16 mouse cellular contexts compared by ENCODE assay signal in genomic region chr11:76606521-76606920, GRCm38 (mm10). TPM values are rescaled to one million over a fixed set of nuclear protein-coding genes. Genes with fewer than 3 reads are reported as not detected.
DNase-seq lines count a peak whose midpoint lies in the region; ATAC-seq and TF ChIP-seq lines count a peak whose summit lies in the region.
"Had no signal": no experiment of that assay in that cellular context is flagged by ENCODE, and none has a peak within 500 bp of the region (broad histone marks: within the 10 kb centered on the region; RNA-seq: fewer than 3 reads in every experiment).

No protein-coding gene starts in this region.

- TF ChIP-seq CTCF in kidney, adult 2 months (conservative IDR thresholded peaks at IDR 0.05; ENCODE audit: insufficient read depth, insufficient read length, low read depth, low read length) = no peak

- no peak for DNase-seq in kidney, adult 2 months
- peak; percentile 56 for DNase-seq in embryonic facial prominence, embryonic 14.5 days (ENCODE audit: low spot score)
- DNase-seq in limb, embryonic 11.5 days (ENCODE audit: low spot score) = no peak
- DNase-seq in right cerebral cortex, postnatal 14 days = no peak
- no peak for DNase-seq in adipocyte (ENCODE audit: low spot score)
- DNase-seq: adrenal gland, postnatal 14 days; cerebellum, postnatal 10 days; embryo, embryonic 11 days; kidney, postnatal 25 days; thymus, adult 2 months had no signal

- H3K4me1 ChIP-seq in kidney, embryonic 15.5 days = peaks cover 23% of the 10 kb centered on the region
- H3K4me1 ChIP-seq in kidney, adult 2 months (ENCODE audit: control insufficient read depth, insufficient read depth, low read length) = no peaks in the 10 kb centered on the region
- H3K4me1 ChIP-seq in embryonic facial prominence, embryonic 14.5 days (ENCODE audit: control insufficient read depth, insufficient read depth, low read length) = peaks cover 4% of the 10 kb centered on the region; the same call in 1 of the 2 replicates
- H3K4me1 ChIP-seq in limb, embryonic 11.5 days (ENCODE audit: control insufficient read depth, insufficient read depth, low read length) = 0 out of 2 replicates have a peak, but pooled peaks cover 3% of the 10 kb centered on the region
- peaks cover 7% of the 10 kb centered on the region for H3K4me1 ChIP-seq in neural tube, embryonic 15.5 days
- H3K4me1 ChIP-seq: liver, embryonic 12.5 days had no signal

- ATAC-seq in kidney, embryonic 15.5 days (replicated peaks; ENCODE audit: low FRiP score) = peak; percentile 75
- ATAC-seq in embryonic facial prominence, embryonic 14.5 days (ENCODE audit: low read depth) = peak; percentile 79; the same call in 1 of the 2 replicates
- ATAC-seq in limb, embryonic 11.5 days (ENCODE audit: insufficient number of reproducible peaks, low FRiP score, low TSS enrichment, low read depth) = no peak
- no peak for ATAC-seq in neural tube, embryonic 15.5 days (ENCODE audit: low FRiP score)
- ATAC-seq: CD4-positive, CD25-positive, alpha-beta regulatory T cell, adult 4 months; liver, embryonic 12.5 days had no signal

- no peaks in the 10 kb centered on the region for H3K27me3 ChIP-seq in kidney, embryonic 15.5 days
- H3K27me3 ChIP-seq in kidney, adult 2 months (replicated peaks; ENCODE audit: control insufficient read depth, insufficient read depth, low read length) = no peaks in the 10 kb centered on the region; the same call in 1 of the 2 replicates
- H3K27me3 ChIP-seq in embryonic facial prominence, embryonic 14.5 days (replicated peaks; ENCODE audit: control insufficient read depth, insufficient read depth, low read length) = no peaks in the 10 kb centered on the region
- H3K27me3 ChIP-seq in limb, embryonic 11.5 days (ENCODE audit: control insufficient read depth, insufficient read depth, low read length) = no peaks in the 10 kb centered on the region
- no peaks in the 10 kb centered on the region for H3K27me3 ChIP-seq in neural tube, embryonic 15.5 days (replicated peaks)
- H3K27me3 ChIP-seq: neural tube, embryonic 12.5 days had no signal

- H3K36me3 ChIP-seq in kidney, embryonic 15.5 days = peaks cover 11% of the 10 kb centered on the region
- H3K36me3 ChIP-seq in kidney, adult 2 months (ENCODE audit: control insufficient read depth, insufficient read depth, low read length) = no peaks in the 10 kb centered on the region
- H3K36me3 ChIP-seq in embryonic facial prominence, embryonic 14.5 days (ENCODE audit: control insufficient read depth, insufficient read depth, low read length) = no peaks in the 10 kb centered on the region
- no peaks in the 10 kb centered on the region for H3K36me3 ChIP-seq in limb, embryonic 11.5 days (ENCODE audit: control insufficient read depth, insufficient read depth, low read length)
- H3K36me3 ChIP-seq in neural tube, embryonic 15.5 days = no peaks in the 10 kb centered on the region
- H3K36me3 ChIP-seq: liver, embryonic 12.5 days; neural tube, embryonic 12.5 days had no signal

- H3K9me3 ChIP-seq in kidney, embryonic 15.5 days (replicated peaks) = no peaks in the 10 kb centered on the region
- H3K9me3 ChIP-seq in embryonic facial prominence, embryonic 14.5 days (ENCODE audit: control insufficient read depth, low read length) = no peaks in the 10 kb centered on the region
- H3K9me3 ChIP-seq in limb, embryonic 11.5 days (ENCODE audit: control insufficient read depth, low read length) = no peaks in the 10 kb centered on the region
- H3K9me3 ChIP-seq in neural tube, embryonic 15.5 days (replicated peaks) = no peaks in the 10 kb centered on the region
- H3K9me3 ChIP-seq: liver, embryonic 12.5 days; neural tube, embryonic 12.5 days had no signal

- WGBS in kidney, embryonic 15.5 days = 30% methylated on average over 9 of the region's 9 CpGs
- 66% methylated on average over 9 of the region's 9 CpGs for WGBS in kidney, adult 2 months
- 54% methylated on average over 9 of the region's 9 CpGs for WGBS in embryonic facial prominence, embryonic 14.5 days
- 53% methylated on average over 9 of the region's 9 CpGs for WGBS in limb, embryonic 11.5 days
- WGBS in neural tube, embryonic 15.5 days = 24% methylated on average over 9 of the region's 9 CpGs

- peak overlapping the region; percentile 71 for H3K27ac ChIP-seq in kidney, embryonic 15.5 days
- H3K27ac ChIP-seq in kidney, adult 2 months (ENCODE audit: insufficient read depth, low read depth, low read length) = no peak overlapping the region
- H3K27ac ChIP-seq in embryonic facial prominence, embryonic 14.5 days (replicated peaks; ENCODE audit: low read depth, low read length) = no peak overlapping the region
- 0 out of 2 replicates have a peak overlapping the region, but pooled peaks have one; percentile 2 for H3K27ac ChIP-seq in limb, embryonic 11.5 days (replicated peaks; ENCODE audit: low read depth, low read length)
- peak overlapping the region; percentile 51 for H3K27ac ChIP-seq in neural tube, embryonic 15.5 days (replicated peaks)
- H3K27ac ChIP-seq: liver, embryonic 12.5 days; neural tube, embryonic 12.5 days had no signal

- H3K9ac ChIP-seq in kidney, embryonic 15.5 days = no peak overlapping the region
- no peak overlapping the region for H3K9ac ChIP-seq in embryonic facial prominence, embryonic 14.5 days (ENCODE audit: low read depth, low read length)
- H3K9ac ChIP-seq in limb, embryonic 11.5 days (ENCODE audit: low read length) = no peak overlapping the region
- H3K9ac ChIP-seq in neural tube, embryonic 15.5 days (replicated peaks) = no peak overlapping the region
- H3K9ac ChIP-seq: liver, embryonic 12.5 days; neural tube, embryonic 12.5 days had no signal

- peak overlapping the region; percentile 17; the same call in 1 of the 2 replicates for H3K4me2 ChIP-seq in kidney, embryonic 15.5 days
- H3K4me2 ChIP-seq in embryonic facial prominence, embryonic 14.5 days (ENCODE audit: low read depth, low read length) = no peak overlapping the region
- H3K4me2 ChIP-seq in limb, embryonic 11.5 days (ENCODE audit: low read depth, severe bottlenecking) = no peak overlapping the region
- no peak overlapping the region for H3K4me2 ChIP-seq in neural tube, embryonic 15.5 days
- H3K4me2 ChIP-seq: liver, embryonic 12.5 days; neural tube, embryonic 12.5 days had no signal

- H3K4me3 ChIP-seq in kidney, embryonic 15.5 days (replicated peaks) = no peak overlapping the region
- no peak overlapping the region for H3K4me3 ChIP-seq in kidney, adult 2 months (ENCODE audit: insufficient read depth, low read depth, low read length)
- H3K4me3 ChIP-seq in embryonic facial prominence, embryonic 14.5 days (ENCODE audit: low read depth, low read length) = no peak overlapping the region
- no peak overlapping the region for H3K4me3 ChIP-seq in limb, embryonic 11.5 days (ENCODE audit: low read depth, low read length)
- H3K4me3 ChIP-seq in neural tube, embryonic 15.5 days (replicated peaks) = no peak overlapping the region
- H3K4me3 ChIP-seq: erythroblast, embryonic 14.5 days; liver, embryonic 12.5 days; neural tube, embryonic 12.5 days had no signal

- no peak for TF ChIP-seq POLR2A in kidney, adult 2 months (IDR thresholded peaks at IDR 0.05; ENCODE audit: low read depth, low read length)

RNA-seq across cellular contexts. Expression of gene Abr, which starts 15.6 kb away (rescaled TPM):
- polyA plus RNA-seq in kidney, embryonic 15.5 days (2015; fragmentation: Nextera tagmentation; extraction: Ambion mirVana) = 44.2 and 48.3 TPM in 2 replicates
- polyA plus RNA-seq in kidney, adult 2 months (2012; rRNA removed) = 33.2 and 40.8 TPM in 2 replicates
- 35.3 and 41.4 TPM in 2 replicates for polyA plus RNA-seq in embryonic facial prominence, embryonic 14.5 days (2014; fragmentation: Nextera tagmentation; extraction: Ambion mirVana)
- polyA plus RNA-seq in limb, embryonic 11.5 days (2014; fragmentation: Nextera tagmentation; extraction: Ambion mirVana) = 45.2 and 50.1 TPM in 2 replicates
- polyA plus RNA-seq in neural tube, embryonic 15.5 days (2015; fragmentation: Nextera tagmentation; extraction: Ambion mirVana) = 73.5 and 88.3 TPM in 2 replicates

Comparison
In these comparisons a context has a peak if more than half of its experiments do, and no peak if none do; other contexts are left out.
1. H3K27ac ChIP-seq: peak in kidney, embryonic 15.5 days (single experiment), limb, embryonic 11.5 days (single experiment) and neural tube, embryonic 15.5 days (single experiment); none in kidney, adult 2 months (single experiment) and embryonic facial prominence, embryonic 14.5 days (single experiment).
2. ATAC-seq: peak in kidney, embryonic 15.5 days (single experiment) and embryonic facial prominence, embryonic 14.5 days (single experiment); none in limb, embryonic 11.5 days (single experiment) and neural tube, embryonic 15.5 days (single experiment).